Mouse (Mus musculus): Measurements from ENCODE around the gene Uchl5. TPM values are rescaled to one million over a fixed set of nuclear protein-coding genes. Genes with fewer than 3 reads are reported as not detected.

The Uchl5 gene
- polyA plus RNA-seq, 1 experiment from 2014 or later, result 84.5 TPM

DNA sequence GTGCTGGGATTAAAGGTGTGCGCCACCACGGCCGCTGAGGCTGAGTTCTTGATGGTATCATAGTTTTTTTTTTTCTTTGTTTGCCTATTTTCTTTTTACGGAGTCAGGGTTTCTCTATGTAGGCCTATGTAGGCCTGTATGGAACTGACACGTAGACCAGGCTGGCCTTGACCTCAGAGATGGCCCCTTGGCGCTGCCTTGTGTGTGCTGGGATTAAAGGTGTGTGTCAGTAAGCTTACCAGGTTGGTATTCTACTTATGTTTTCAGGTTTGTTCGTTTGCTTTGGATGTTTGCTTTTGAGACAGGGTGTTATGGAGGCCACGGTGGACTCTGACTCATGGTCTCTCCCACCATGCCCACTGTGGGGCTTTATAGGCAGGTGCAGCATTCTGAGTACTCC, 14.9 kb upstream of the Uchl5 start:
- Histone ChIP-seq H3K9ac (no peak overlapping the region), H3K27me3 (no peaks in the 10 kb centered on the region), H3K27ac (no peak overlapping the region), H3K4me2 (no peak overlapping the region), H3K4me1 (no peaks in the 10 kb centered on the region), H3K4me3 (no peak overlapping the region), H3K9me3 (replicated peaks) (no peaks in the 10 kb centered on the region), H3K36me3 (ENCODE audit: poor library complexity, severe bottlenecking) (peaks cover 77% of the 10 kb centered on the region)
- 93% methylated on average over 8 of the region's 8 CpGs for WGBS
- ATAC-seq, result no peak

DNA sequence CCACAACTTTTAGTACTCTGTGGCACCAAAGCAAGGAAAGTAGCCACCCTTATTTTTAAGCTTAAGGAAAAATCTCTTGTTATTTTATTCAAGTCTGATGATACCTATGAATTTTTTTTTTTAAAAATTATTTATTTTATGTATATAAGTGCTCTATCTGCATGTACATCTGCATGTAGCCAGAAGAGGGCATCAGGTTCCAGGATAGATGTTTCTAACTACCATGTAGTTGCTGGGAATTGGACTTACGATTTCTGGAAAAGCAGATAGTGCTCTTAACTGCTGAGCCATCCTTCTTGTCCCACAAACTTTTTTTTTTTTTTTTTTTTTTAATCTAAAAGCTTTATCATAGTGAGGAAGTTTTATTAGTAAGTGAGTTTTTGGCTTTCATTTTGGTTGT, 12.6 kb upstream of the Uchl5 start:
- no peak for ATAC-seq
- 76% methylated on average over 1 of the region's 1 CpGs for WGBS
- no peak overlapping the region for H3K27ac ChIP-seq
- no peaks in the 10 kb centered on the region for H3K4me1 ChIP-seq
- H3K27me3 ChIP-seq, result no peaks in the 10 kb centered on the region
- H3K4me2 ChIP-seq, result no peak overlapping the region
- H3K4me3 ChIP-seq, result no peak overlapping the region
- H3K9me3 ChIP-seq (replicated peaks), result no peaks in the 10 kb centered on the region
- H3K9ac ChIP-seq, result no peak overlapping the region
- H3K36me3 ChIP-seq (ENCODE audit: poor library complexity, severe bottlenecking), result peaks cover 63% of the 10 kb centered on the region

DNA sequence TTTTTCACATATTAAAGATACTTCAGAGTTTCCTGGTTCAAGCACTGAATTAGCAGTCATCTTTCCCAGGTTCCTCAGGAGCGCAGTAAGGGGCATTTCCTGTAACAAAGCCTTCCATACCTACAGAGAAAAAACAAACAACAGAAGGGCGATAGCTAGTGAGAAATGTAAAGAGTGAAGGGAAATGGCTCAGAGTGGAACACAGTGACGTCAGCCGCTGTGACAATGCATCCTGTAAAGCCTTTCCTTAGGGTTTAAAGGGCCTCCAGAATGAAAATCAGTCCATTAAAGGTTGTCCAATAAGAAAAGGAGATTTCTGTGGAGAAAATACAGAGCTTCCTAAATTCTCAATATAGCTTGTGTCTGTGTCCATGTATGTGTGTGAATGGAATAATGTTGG, 11.3 kb upstream of the Uchl5 start:
- H3K4me2 ChIP-seq, result no peak overlapping the region
- H3K9ac ChIP-seq, result no peak overlapping the region
- peaks cover 63% of the 10 kb centered on the region for H3K36me3 ChIP-seq (ENCODE audit: poor library complexity, severe bottlenecking)
- no peaks in the 10 kb centered on the region for H3K27me3 ChIP-seq
- ATAC-seq, result no peak
- 91% methylated on average over 4 of the region's 4 CpGs for WGBS
- H3K4me3 ChIP-seq, result no peak overlapping the region
- H3K9me3 ChIP-seq (replicated peaks), result no peaks in the 10 kb centered on the region
- 0 out of 2 replicates have a peak, but pooled peaks cover 6% of the 10 kb centered on the region for H3K4me1 ChIP-seq
- H3K27ac ChIP-seq, result no peak overlapping the region

DNA sequence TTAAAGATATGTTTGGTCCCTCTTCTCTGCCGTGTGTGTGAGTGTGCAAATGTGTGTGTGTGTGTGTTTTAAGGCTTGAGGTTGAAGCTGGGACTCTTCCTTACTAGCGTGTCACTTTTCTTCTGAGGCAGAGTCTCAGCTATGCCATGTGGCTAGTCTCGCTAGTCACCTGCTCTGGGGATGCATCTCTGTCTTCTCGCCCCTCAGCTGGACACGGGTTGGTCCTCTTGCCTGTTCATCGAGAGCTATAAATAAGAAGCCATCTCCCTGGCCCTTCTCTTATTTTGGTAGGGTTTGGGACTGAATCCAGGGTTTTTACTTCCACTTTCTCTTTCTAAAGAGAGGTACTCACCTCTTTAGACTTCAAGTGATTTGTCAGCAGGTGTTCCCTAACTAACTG, 10.8 kb upstream of the Uchl5 start:
- Histone ChIP-seq H3K4me3 (no peak overlapping the region), H3K36me3 (ENCODE audit: poor library complexity, severe bottlenecking) (peaks cover 59% of the 10 kb centered on the region), H3K9ac (no peak overlapping the region), H3K27me3 (no peaks in the 10 kb centered on the region), H3K9me3 (replicated peaks) (no peaks in the 10 kb centered on the region), H3K4me2 (no peak overlapping the region), H3K4me1 (0 out of 2 replicates have a peak, but pooled peaks cover 7% of the 10 kb centered on the region), H3K27ac (no peak overlapping the region)
- 90% methylated on average over 6 of the region's 6 CpGs for WGBS
- no peak for ATAC-seq

DNA sequence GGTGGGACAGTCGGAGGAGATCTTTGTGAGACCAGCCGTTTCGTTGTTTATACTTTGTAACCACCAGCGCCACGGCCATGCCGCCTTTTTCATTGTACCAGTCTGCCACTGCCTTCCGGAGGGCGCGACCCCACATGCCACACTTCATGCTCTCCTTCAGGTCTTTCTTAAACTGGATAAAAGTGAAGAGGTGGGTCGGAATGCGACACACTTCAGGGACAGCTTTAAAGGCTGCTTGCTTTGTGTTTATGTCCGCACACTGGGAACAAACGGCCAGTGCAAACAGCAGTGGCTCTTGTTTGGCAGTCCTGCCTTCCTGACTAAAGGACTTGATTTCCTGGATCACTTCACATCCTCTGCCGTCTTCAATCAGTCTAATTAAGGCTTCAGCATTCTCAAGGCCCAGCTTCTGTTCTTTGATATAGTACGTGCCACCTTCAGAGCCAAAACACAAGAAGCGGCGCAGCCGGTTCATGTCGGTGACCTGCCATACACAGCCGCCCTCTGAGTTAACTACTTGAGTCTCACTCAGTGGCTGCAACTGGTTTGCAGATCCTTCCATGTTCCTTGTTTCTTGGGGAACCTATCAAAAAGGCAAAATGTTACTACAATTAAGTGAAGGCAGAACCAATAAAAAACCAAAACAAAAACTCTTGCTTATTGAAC, 6.5 kb upstream of the Uchl5 start:
- H3K9ac ChIP-seq, result no peak overlapping the region
- no peaks in the 10 kb centered on the region for H3K9me3 ChIP-seq (replicated peaks)
- WGBS, result 45% methylated on average over 20 of the region's 20 CpGs
- no peak overlapping the region for H3K27ac ChIP-seq
- H3K36me3 ChIP-seq (ENCODE audit: poor library complexity, severe bottlenecking), result peaks cover 31% of the 10 kb centered on the region
- H3K27me3 ChIP-seq, result no peaks in the 10 kb centered on the region
- H3K4me1 ChIP-seq, result peaks cover 31% of the 10 kb centered on the region
- ATAC-seq, result 0 out of 2 replicates have a peak, but pooled peaks have one; percentile 25
- H3K4me3 ChIP-seq, result no peak overlapping the region
- no peak overlapping the region for H3K4me2 ChIP-seq

DNA sequence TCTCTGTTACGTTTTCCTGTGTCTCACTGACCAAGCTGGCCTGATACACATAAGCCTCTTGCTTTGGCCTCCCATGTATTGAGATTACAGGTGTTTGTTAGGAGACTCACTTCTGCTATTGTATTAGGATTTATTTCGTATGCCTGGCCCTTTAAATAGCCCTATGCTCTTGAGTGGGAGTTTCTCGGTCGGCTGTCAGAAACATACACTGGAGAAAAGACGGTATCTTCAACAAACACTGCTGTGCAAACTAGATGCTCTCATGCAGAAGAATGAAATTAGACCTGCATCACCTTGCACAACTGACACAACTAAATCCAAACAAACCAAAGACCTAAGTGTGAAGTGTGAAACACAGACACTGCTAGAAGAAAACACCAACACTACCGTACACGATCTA, 4.0 kb upstream of the Uchl5 start:
- peaks cover 41% of the 10 kb centered on the region for H3K4me1 ChIP-seq

DNA sequence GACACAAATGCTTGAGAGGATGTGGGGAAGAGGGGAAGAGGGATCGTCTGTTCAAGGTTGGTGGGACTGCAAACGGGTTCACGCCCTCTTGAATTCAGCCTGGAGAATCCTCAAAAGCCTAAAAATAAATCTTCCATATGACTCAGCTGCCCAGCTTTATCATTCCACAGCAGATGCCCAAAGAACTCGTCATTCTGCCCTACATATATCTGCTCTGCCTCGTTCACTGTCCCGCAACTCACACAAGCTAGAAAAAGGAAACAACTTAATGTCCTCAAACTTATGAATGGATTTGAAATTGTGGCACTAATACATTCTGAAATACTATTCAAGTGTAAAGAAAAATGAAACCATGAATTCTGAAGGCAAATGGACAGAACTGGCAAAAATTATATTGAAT, 3.2 kb upstream of the Uchl5 start:
- no peak overlapping the region for H3K4me3 ChIP-seq
- ATAC-seq, result no peak
- no peaks in the 10 kb centered on the region for H3K9me3 ChIP-seq (replicated peaks)
- no peak overlapping the region for H3K4me2 ChIP-seq
- H3K27ac ChIP-seq, result no peak overlapping the region
- peaks cover 13% of the 10 kb centered on the region for H3K36me3 ChIP-seq (ENCODE audit: poor library complexity, severe bottlenecking)
- peaks cover 49% of the 10 kb centered on the region for H3K4me1 ChIP-seq
- WGBS, result 89% methylated on average over 6 of the region's 6 CpGs
- no peaks in the 10 kb centered on the region for H3K27me3 ChIP-seq
- no peak overlapping the region for H3K9ac ChIP-seq

More for the DNA sequence above, 4.0 kb upstream of the Uchl5 start:
- WGBS, result 60% methylated on average over 7 of the region's 7 CpGs
- no peak for ATAC-seq
- no peak overlapping the region for H3K4me2 ChIP-seq
- H3K27me3 ChIP-seq, result no peaks in the 10 kb centered on the region
- H3K9me3 ChIP-seq (replicated peaks), result no peaks in the 10 kb centered on the region
- peaks cover 17% of the 10 kb centered on the region for H3K36me3 ChIP-seq (ENCODE audit: poor library complexity, severe bottlenecking)
- no peak overlapping the region for H3K9ac ChIP-seq
- H3K27ac ChIP-seq, result no peak overlapping the region
- H3K4me3 ChIP-seq, result no peak overlapping the region

DNA sequence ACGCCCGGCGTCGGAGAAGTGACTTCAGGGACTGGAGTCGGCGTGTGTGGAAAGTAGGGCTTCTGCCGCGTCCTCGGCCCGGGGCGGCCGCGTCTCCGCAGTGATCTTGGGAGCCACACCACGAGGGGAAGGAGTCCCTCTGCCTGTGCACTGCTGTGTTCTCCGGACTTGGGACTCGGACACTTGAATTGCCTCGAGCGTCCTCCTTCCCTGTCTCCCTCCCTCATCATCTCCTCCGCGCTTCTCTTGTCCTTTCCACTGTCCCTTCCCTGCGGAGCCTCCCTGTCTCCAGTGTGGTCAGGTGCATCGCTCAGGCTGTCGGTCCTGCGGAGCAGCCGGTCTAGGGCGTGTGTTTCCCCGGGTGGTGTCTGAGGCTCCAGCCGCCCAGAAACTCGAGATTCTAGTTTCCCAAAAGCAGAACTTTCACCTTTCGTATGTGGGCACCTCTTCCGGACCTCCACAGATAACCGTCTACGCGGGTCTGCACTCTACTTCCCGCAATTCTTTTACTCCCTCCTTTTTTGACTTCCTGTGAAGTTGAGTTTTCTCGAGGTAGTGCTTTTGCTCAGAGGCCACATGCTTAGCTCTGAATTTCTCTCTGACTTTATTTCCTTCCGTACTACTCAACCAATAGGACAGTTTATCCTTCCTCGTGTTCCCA, 616 bp downstream of the Uchl5 start:
- H3K9me3 ChIP-seq (replicated peaks), result no peaks in the 10 kb centered on the region
- ATAC-seq, result no peak; the same call in 1 of the 2 replicates
- WGBS, result 1% methylated on average over 39 of the region's 39 CpGs

DNA sequence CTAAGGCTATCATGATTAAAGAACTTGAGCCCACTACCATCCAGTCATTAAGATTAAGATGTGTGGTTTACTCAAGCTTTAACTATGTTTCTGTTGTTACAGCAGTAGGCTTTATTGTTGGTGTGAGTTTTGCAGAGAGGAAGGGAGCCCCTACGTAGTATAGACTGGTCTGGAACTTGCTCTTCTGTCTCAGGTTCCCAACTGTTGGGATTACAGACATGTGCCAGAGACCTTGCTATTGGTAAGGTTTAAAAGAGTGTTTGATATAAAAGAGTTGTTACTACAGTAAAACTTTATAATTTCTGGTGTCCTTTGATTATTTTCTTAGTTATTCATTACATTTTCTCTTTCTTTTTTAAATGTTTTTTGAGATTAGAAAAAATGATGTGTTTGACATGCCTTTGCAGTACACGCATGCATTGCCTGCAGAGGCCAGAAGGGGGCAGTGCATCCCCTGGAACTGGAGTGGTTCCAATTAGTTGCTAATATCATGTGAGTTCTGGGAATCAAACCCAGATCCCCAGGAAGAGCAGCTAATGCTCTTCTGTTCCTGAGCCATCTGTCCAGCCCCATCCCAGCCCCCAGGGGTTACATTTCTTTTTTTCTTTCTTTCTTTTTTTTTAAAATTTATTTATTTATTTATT, 11.6 kb downstream of the Uchl5 start:
- 78% methylated on average over 2 of the region's 2 CpGs for WGBS
- ATAC-seq, result no peak
- H3K4me2 ChIP-seq, result no peak overlapping the region

More for the DNA sequence above, 616 bp downstream of the Uchl5 start:
- Histone ChIP-seq H3K27me3 (no peaks in the 10 kb centered on the region), H3K36me3 (ENCODE audit: poor library complexity, severe bottlenecking) (no peaks in the 10 kb centered on the region), H3K27ac (peak overlapping the region; percentile 66), H3K4me2 (peak overlapping the region; percentile 90), H3K9ac (peak overlapping the region; percentile 91), H3K4me3 (peak overlapping the region; percentile 87), H3K4me1 (peaks cover 46% of the 10 kb centered on the region)

DNA sequence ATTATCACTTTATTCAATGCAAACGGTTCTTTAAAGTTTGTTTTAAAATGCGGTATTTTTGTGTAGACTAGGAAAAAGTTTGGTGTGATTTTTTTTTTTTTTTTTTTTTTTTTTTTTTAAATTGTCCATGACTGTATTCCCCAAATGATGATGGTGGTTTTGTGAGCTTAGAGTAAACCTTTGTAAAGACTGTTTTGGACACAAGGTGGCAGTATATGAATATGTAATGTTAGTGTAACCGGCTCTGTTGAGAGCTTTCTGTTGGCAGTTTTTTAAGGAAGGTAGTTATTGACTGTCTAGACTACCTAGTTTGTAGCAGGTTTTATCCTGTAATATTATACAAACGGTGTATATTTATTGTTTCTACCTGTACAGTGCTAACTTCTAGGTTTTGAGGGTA, 26.5 kb downstream of the Uchl5 start:
- Histone ChIP-seq H3K4me1 (no peaks in the 10 kb centered on the region), H3K27me3 (no peaks in the 10 kb centered on the region), H3K9me3 (replicated peaks) (no peaks in the 10 kb centered on the region; the same call in 1 of the 2 replicates), H3K36me3 (ENCODE audit: poor library complexity, severe bottlenecking) (peaks cover 7% of the 10 kb centered on the region), H3K27ac (no peak overlapping the region), H3K9ac (no peak overlapping the region), H3K4me3 (no peak overlapping the region), H3K4me2 (no peak overlapping the region)
- WGBS, result 47% methylated on average over 4 of the region's 4 CpGs
- peak; percentile 91 for ATAC-seq

More for the DNA sequence above, 11.6 kb downstream of the Uchl5 start:
- no peaks in the 10 kb centered on the region for H3K4me1 ChIP-seq
- H3K27ac ChIP-seq, result no peak overlapping the region
- H3K27me3 ChIP-seq, result no peaks in the 10 kb centered on the region
- no peak overlapping the region for H3K9ac ChIP-seq
- H3K36me3 ChIP-seq (ENCODE audit: poor library complexity, severe bottlenecking), result peaks cover 10% of the 10 kb centered on the region; the same call in 1 of the 2 replicates
- no peak overlapping the region for H3K4me3 ChIP-seq
- H3K9me3 ChIP-seq (replicated peaks), result no peaks in the 10 kb centered on the region

DNA sequence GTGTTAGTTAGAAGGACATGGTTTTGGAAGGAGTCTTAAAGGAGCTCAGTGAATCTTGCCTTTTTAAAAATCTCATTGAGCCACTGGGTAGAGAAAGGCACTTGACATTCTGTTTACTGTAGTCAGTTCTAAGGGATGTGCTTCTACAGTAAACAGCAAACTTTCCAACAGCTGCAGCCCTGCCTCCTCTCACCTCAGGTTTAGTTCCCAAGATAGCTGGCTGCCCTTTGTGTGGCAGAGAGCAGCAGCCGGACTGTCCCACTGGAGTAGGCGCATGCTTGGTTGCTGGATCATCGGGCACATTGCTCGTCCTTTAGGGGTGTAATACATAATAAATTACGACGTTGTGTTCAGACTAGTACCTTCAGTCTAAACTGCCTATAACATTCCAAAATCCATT, 32.0 kb downstream of the Uchl5 start:
- Histone ChIP-seq H3K4me3 (no peak overlapping the region), H3K9me3 (replicated peaks) (no peaks in the 10 kb centered on the region; the same call in 1 of the 2 replicates), H3K4me2 (no peak overlapping the region), H3K9ac (no peak overlapping the region), H3K27ac (no peak overlapping the region), H3K27me3 (no peaks in the 10 kb centered on the region), H3K4me1 (no peaks in the 10 kb centered on the region), H3K36me3 (ENCODE audit: poor library complexity, severe bottlenecking) (peaks cover 12% of the 10 kb centered on the region)
- ATAC-seq, result no peak
- 91% methylated on average over 6 of the region's 6 CpGs for WGBS

DNA sequence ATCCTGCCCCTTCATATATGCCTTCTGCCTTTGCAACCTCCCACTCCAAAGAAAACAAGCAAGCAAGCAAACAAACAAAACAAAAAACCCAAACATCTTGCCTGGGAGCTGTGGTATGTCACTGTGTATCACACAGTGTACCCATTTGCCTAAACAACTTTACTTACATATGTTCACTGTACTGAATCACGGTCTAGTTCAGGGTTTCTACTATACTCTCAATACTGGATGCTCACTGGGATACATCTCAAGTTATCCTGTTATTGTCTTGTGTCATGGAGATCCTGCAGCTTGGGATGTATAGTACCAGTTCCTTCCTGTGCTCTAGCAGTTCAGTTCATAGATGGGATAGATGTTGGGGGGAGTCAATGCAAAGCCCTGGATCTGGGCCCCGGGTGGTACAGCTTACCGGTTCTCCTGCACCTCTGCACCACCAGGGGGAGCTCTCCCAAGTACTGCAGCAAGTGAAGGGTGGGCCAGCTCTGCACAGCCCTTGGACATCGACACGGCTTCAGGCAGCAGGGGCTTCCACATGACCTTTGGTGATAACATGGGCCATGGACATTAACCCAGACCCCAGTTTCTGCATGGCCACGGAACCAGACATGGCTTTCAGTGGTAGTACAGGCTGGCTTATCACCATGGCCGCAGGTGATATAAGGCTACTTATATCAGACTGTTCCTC, 36.7 kb downstream of the Uchl5 start:
- H3K4me3 ChIP-seq, result no peak overlapping the region
- no peaks in the 10 kb centered on the region for H3K4me1 ChIP-seq
- 50% methylated on average over 7 of the region's 7 CpGs for WGBS
- no peaks in the 10 kb centered on the region for H3K27me3 ChIP-seq
- H3K4me2 ChIP-seq, result no peak overlapping the region
- no peak overlapping the region for H3K9ac ChIP-seq
- no peak overlapping the region for H3K27ac ChIP-seq
- peak; percentile 90 for ATAC-seq
- H3K36me3 ChIP-seq (ENCODE audit: poor library complexity, severe bottlenecking), result peaks cover 5% of the 10 kb centered on the region; the same call in 1 of the 2 replicates
- H3K9me3 ChIP-seq (replicated peaks), result no peaks in the 10 kb centered on the region
